Mouse (Mus musculus) kidney, adult 2 months (tissue): Measurements from ENCODE around the gene Myh6. TPM values are rescaled to one million over a fixed set of nuclear protein-coding genes. Genes with fewer than 3 reads are reported as not detected.
"Not testable (repeated sequence)": the region's sequence is repeated elsewhere in the genome, so short reads cannot be mapped to it uniquely, and the experiment has no call there.

ENCODE experiments used
- DNase-seq: peaks from one replicate; pipeline ENCODE4 v3.0.0; 2021
- H3K27ac ChIP-seq: fragments of 200-500 bp; 2 replicates; pipeline ENCODE4 v1.5.1; 2012; ENCODE audit warnings: low read depth, low read length, control low read depth, inconsistent platforms; ENCODE audit not compliant: insufficient read depth
- H3K27me3 ChIP-seq: fragments of 200-500 bp; replicated peaks from 2 replicates; pipeline ENCODE4 v1.6.1; 2012; ENCODE audit warnings: mild to moderate bottlenecking, moderate library complexity, low read length, inconsistent platforms; ENCODE audit not compliant: control insufficient read depth, insufficient read depth
- H3K36me3 ChIP-seq: fragments of 200-500 bp; 2 replicates; pipeline ENCODE4 v1.6.1; 2012; ENCODE audit warnings: mild to moderate bottlenecking, moderate library complexity, low read length, inconsistent platforms; ENCODE audit not compliant: control insufficient read depth, insufficient read depth
- H3K4me1 ChIP-seq: fragments of 200-500 bp; 2 replicates; pipeline ENCODE4 v1.6.1; 2011; ENCODE audit warnings: low read length; ENCODE audit not compliant: control insufficient read depth, insufficient read depth
- H3K4me3 ChIP-seq: fragments of 200-500 bp; 2 replicates; pipeline ENCODE4 v1.5.1; 2011; ENCODE audit warnings: mild to moderate bottlenecking, low read depth, low read length, control low read depth; ENCODE audit not compliant: insufficient read depth
- CTCF ChIP-seq: fragments of 200-500 bp; conservative IDR thresholded peaks from 2 replicates; pipeline ENCODE4 v1.5.1; 2011; ENCODE audit warnings: low read depth, mild to moderate bottlenecking, control low read depth, low read length, moderate library complexity, mixed read lengths; ENCODE audit not compliant: insufficient read depth, insufficient read length
- POLR2A ChIP-seq: fragments of 200-500 bp; IDR thresholded peaks from one replicate; pipeline ENCODE4 v1.6.1; 2011; ENCODE audit warnings: low read depth, low read length, control low read depth
- WGBS: fragments of 180-500 bp; shearing (Covaris S2); methylation state at CpG from one replicate; pipeline ENCODE4 v1.1.7; 2018; 5-methylcytosine and 5-hydroxymethylcytosine counted together
- polyA plus RNA-seq: library from polyadenylated mRNA; depleted of rRNA; stranded (reverse); fragments of >200 nt; gene quantifications from 2 replicates; pipeline ENCODE4 v1.2.3, GENCODE M21; 2012

Gene Myh6
- polyA plus RNA-seq, 1 experiment, result 0.75 TPM

GRCm38 (mm10) chr14:54965631-54966030 is 1.1 kb downstream of the Myh6 start:
- no peak for TF ChIP-seq CTCF
- no peak for TF ChIP-seq POLR2A
- H3K4me3 ChIP-seq, result no peak overlapping the region
- no peak for DNase-seq
- H3K27ac ChIP-seq, result no peak overlapping the region
- H3K36me3 ChIP-seq, result no peaks in the 10 kb centered on the region
- H3K27me3 ChIP-seq, result no peaks in the 10 kb centered on the region
- WGBS, result 61% methylated on average over 6 of the region's 6 CpGs
- H3K4me1 ChIP-seq, result no peaks in the 10 kb centered on the region

- TF ChIP-seq CTCF (no peak), POLR2A (no peak)
- no peak for DNase-seq
- 70% methylated on average over 15 of the region's 15 CpGs for WGBS
- H3K27ac ChIP-seq, result no peak overlapping the region
- no peaks in the 10 kb centered on the region for H3K27me3 ChIP-seq
- H3K4me3 ChIP-seq, result no peak overlapping the region
- H3K36me3 ChIP-seq, result no peaks in the 10 kb centered on the region
- H3K4me1 ChIP-seq, result no peaks in the 10 kb centered on the region
Observed at GRCm38 (mm10) chr14:54965044-54965443, 1.7 kb downstream of the Myh6 start.

- no peak for TF ChIP-seq POLR2A
- no peak for TF ChIP-seq CTCF
- Histone ChIP-seq H3K4me3 (no peak overlapping the region), H3K27me3 (no peaks in the 10 kb centered on the region), H3K27ac (no peak overlapping the region), H3K36me3 (no peaks in the 10 kb centered on the region), H3K4me1 (no peaks in the 10 kb centered on the region)
- 88% methylated on average over 11 of the region's 11 CpGs for WGBS
- DNase-seq, result no peak
Observed at GRCm38 (mm10) chr14:54963727-54964126, 3.0 kb downstream of the Myh6 start.

GRCm38 (mm10) chr14:54962714-54963113 is 4.0 kb downstream of the Myh6 start:
- Histone ChIP-seq H3K27ac (no peak overlapping the region), H3K36me3 (no peaks in the 10 kb centered on the region), H3K4me3 (no peak overlapping the region), H3K27me3 (no peaks in the 10 kb centered on the region), H3K4me1 (no peaks in the 10 kb centered on the region)
- 84% methylated on average over 7 of the region's 7 CpGs for WGBS
- no peak for DNase-seq
- TF ChIP-seq POLR2A, result no peak

GRCm38 (mm10) chr14:54961487-54961886 is 5.2 kb downstream of the Myh6 start:
- WGBS, result 72% methylated on average over 5 of the region's 5 CpGs
- Histone ChIP-seq H3K4me3 (no peak overlapping the region), H3K27me3 (no peaks in the 10 kb centered on the region), H3K27ac (no peak overlapping the region), H3K36me3 (no peaks in the 10 kb centered on the region), H3K4me1 (no peaks in the 10 kb centered on the region)
- no peak for DNase-seq
- TF ChIP-seq POLR2A (no peak), CTCF (no peak)

GRCm38 (mm10) chr14:54960769-54961168 is 6.0 kb downstream of the Myh6 start:
- no peaks in the 10 kb centered on the region for H3K36me3 ChIP-seq
- no peak overlapping the region for H3K4me3 ChIP-seq
- DNase-seq, result no peak
- no peak overlapping the region for H3K27ac ChIP-seq
- no peak for TF ChIP-seq CTCF
- no peak for TF ChIP-seq POLR2A
- no peaks in the 10 kb centered on the region for H3K27me3 ChIP-seq
- 71% methylated on average over 10 of the region's 10 CpGs for WGBS
- H3K4me1 ChIP-seq, result no peaks in the 10 kb centered on the region

GRCm38 (mm10) chr14:54959853-54960613 is 6.7 kb downstream of the Myh6 start:
- WGBS, result 89% methylated on average over 12 of the region's 12 CpGs
- not testable (repeated sequence) for H3K4me1 ChIP-seq, H3K4me3 ChIP-seq, H3K27me3 ChIP-seq, DNase-seq, H3K27ac ChIP-seq, H3K36me3 ChIP-seq
